Mouse (Mus musculus) heart, postnatal 25 days (tissue): ENCODE data around the gene Masp1. TPM values are rescaled to one million over a fixed set of nuclear protein-coding genes. Genes with fewer than 3 reads are reported as not detected.

Experiments
- DNase-seq: peaks from one replicate; pipeline ENCODE4 v3.0.0; 2022; ENCODE audit warnings: low spot score
- intact Hi-C: fragments of 180-260 bp; cut with DNase I; formaldehyde crosslinking; loops from one replicate; pipeline ENCODE4 v1.15.1; 2025
- total RNA-seq, 2 experiments: library from RNA; stranded (reverse); gene quantifications; 2 replicates each; pipeline ENCODE4 v1.2.3; 2021

The Masp1 gene
- total RNA-seq, 2 experiments from 2014 or later = 17.5 to 22.0 TPM

GRCm38 (mm10) chr16:23516606-23517005, 4.0 kb downstream of the Masp1 start:
- intact Hi-C loops = no loop called here

GRCm38 (mm10) chr16:23515766-23516165, 4.8 kb downstream of the Masp1 start:
- no peak for DNase-seq
- intact Hi-C loops = no loop called here

More at GRCm38 (mm10) chr16:23516606-23517005, 4.0 kb downstream of the Masp1 start:
- no peak for DNase-seq

GRCm38 (mm10) chr16:23513401-23513800, 7.2 kb downstream of the Masp1 start:
- intact Hi-C loops = no loop called here
- DNase-seq = no peak

DNA sequence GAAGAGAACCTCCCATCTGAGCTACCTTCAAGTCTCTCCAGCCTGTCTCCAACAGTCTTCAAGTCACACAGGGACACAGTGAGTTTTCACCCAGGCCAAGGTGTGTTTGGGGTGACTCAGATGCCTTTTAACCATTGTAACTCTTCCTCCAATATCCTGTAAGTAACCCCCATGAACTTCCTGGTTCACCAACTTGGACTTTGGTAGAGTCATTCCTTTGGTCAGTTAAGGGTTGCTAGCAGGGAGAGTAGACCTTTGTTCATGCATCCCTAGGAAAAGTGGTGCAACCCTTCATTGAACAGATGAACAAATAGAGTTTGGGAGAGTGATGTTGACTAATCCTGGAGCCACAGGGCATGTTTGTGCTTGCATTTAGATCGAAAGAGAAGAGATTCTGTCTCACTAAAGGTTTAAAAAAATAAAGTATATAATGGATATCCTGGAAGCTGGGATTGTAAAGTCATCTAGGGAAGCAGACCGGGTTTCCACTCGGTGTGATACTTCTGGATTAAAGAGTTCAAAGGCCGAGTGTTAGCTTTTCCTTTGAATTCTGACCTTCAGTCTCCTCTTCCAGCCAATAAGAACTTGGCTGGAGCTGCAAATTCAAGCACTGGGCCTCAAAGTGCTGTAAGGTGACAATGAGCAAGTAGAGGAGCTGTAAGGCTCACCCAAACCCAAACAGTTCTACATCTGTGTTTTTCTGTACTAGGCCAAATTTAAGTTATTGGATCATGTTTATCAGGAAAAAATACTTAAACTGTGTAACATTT, 9.3 kb downstream of the Masp1 start:
- no peak for DNase-seq
- intact Hi-C loops = no loop called here

DNA sequence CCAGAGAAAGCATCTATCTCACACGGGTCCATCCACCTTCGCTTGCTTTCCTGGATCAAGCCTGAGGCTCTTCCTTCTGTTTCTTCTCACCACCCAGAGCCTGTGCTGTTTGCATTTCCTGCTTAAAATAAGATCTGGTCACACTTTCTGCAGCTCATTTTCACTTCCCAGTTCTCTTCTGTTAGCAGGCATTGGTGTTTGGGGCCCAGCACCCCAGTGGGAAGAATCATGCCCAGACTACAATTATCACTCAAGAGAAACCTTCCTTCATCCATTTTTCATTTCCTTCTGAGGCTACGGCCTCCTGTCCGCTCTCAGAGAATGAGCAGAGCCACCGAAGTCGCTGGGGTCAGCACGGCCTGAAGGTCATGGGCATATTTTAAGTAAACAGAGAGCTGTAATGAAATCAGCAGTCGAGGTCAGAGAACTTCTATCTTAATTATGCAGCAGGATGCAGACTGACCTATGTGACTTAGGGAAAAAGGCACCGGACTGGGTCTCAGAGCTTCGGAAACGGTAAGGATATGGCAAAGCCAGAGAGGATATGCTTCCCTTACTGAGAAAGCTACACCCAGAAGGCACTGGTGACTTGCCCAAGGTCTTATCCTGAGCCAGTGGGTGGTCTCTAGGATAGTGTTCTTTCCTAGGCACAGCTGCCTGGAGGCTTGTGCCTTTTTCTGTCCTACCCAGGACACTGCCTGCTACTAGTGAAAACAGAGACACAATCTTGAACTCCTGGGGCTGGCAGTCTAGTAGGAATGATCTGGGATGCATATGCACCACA, 14.5 kb downstream of the Masp1 start:
- intact Hi-C loops = no loop called here
- DNase-seq = no peak

GRCm38 (mm10) chr16:23504320-23504744, 16.3 kb downstream of the Masp1 start:
- no peak for DNase-seq
- intact Hi-C loops = no loop called here

DNA sequence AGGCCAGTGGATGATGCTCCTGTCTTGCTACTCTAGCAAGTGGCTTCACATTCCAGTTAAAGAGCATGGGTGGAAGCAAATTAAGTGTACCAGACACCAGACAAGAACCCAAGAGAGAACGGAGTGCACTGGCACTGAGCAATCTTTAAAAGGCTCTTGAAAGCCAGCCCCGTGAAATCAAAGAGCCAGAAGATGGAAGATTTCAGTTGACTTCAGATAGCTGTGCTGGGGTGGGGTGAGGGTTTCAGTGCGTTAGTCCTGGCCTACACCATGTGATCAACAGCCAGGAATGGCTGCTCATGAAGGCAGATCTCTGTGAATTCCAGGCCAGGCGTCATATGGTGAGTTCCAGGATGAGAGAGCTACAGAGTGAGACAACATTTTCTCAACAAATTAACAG, 17.3 kb downstream of the Masp1 start:
- DNase-seq = no peak
- intact Hi-C loops = no loop called here

DNA sequence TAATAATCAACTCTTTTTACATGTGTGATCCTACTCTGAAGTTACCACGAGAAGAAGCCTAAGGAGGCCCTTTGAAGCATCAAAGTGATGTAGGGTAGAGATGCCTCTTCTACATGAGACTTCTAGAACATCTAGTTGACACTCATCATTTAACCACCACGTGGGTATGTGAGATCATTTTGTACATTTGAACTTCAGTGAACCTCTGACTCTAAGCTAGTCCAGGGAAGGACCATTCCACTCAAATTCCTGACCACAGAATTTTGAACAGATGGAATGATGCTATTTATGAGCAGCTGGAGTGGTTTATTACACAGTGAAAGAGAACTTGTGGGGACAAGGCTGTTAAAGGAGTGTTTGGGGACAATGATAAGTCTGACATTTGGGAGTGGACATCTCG, 18.1 kb downstream of the Masp1 start:
- intact Hi-C loops = no loop called here
- DNase-seq = no peak

- DNase-seq = no peak
- intact Hi-C loops = no loop called here
These were observed 19.3 kb downstream of the Masp1 start for GRCm38 (mm10) chr16:23501288-23501687.

DNA sequence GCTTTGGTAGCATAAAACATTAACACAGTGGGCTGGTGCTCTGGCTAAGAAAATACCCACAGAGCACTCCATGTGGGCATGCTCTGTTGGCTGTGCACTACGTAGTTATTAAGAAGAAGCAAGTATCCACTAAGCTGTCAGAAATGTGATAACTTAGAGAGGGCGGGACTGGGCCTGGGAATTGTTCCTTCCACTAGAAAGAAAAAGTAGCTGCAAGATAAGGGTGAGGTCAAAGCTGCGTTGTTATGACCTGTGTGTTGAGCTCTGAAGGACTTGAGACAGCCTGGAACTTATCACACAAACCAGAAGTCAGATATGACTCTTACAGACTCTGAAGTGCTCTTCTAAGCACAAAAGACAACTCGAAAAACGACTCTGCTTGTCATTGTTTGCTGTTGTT, 20.1 kb downstream of the Masp1 start:
- no peak for DNase-seq
- intact Hi-C loops = no loop called here

DNA sequence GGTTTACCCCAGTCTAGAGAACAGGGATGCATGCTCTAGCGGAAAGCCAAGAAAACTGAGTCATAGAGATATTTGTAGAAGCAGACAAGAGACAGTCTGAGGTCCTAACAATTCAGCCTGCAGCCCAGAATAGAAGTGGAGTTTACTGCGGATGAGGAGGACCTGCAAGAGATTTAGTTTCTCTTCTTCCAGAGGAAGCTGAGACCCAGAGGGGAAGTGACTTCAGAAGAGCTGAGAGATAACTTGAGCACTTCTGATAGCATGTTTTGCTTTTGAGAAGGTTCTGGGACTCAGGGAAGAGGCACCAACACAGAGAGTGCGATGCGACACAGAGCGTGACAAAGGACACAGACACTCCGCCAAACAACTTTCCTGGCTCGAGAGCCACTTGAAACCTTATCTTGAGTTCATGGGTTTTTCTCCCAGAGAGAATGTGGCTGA, 21.9 kb downstream of the Masp1 start:
- no peak for DNase-seq
- intact Hi-C loops = no loop called here

- DNase-seq = no peak
- intact Hi-C loops = no loop called here
These were observed 22.7 kb downstream of the Masp1 start for GRCm38 (mm10) chr16:23497881-23498280.

DNA sequence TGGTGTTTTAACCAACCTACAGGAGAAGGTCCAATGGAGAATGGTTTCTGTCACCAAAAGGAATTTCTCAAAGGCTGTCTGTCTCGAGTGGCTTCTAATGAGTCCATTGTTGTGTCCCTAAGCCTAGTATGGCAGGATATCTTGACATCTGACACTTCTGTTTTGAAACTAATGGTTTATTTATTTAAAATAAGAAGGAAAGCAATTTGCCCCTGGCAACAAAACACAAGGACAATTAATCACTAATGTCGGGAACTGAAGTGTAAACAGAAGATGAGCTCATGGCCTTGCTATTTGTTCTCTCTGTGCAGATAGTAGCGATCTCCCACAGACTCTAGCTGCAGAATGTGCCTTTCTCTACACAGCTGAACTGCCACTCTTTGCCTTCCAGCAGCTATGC, 23.2 kb downstream of the Masp1 start:
- intact Hi-C loops = no loop called here
- DNase-seq = no peak

- DNase-seq = no peak
- intact Hi-C loops = no loop called here
These were observed 24.2 kb downstream of the Masp1 start for GRCm38 (mm10) chr16:23496245-23496924.

DNA sequence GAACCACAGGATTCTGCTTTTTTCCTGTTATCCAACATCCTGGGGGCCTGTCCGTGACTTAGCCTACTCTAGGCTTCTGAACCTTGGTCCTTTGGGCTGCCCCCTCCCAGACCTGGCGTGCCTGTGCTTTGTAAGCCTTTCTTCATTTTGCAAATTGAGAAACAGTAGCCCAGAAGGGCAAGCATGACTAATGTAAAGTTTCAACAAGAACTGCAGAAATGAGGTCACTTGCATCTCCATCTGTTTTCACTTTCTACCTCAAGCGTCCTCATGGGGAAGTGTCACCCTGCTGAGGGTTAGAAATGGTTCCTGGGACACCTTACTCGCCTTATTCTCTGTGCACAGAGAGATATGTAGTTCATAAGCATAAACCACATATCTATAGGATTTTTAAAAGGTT, 27.8 kb downstream of the Masp1 start:
- DNase-seq = no peak
- intact Hi-C loops = no loop called here

GRCm38 (mm10) chr16:23483292-23483691, 37.3 kb downstream of the Masp1 start:
- intact Hi-C loops = no loop called here
- no peak for DNase-seq

GRCm38 (mm10) chr16:23482846-23483245, 37.8 kb downstream of the Masp1 start:
- no peak for DNase-seq
- intact Hi-C loops = no loop called here

GRCm38 (mm10) chr16:23482218-23482617, 38.4 kb downstream of the Masp1 start:
- intact Hi-C loops = no loop called here
- DNase-seq = no peak

GRCm38 (mm10) chr16:23479872-23480603, 40.6 kb downstream of the Masp1 start:
- DNase-seq = no peak
- intact Hi-C loops = no loop called here

DNA sequence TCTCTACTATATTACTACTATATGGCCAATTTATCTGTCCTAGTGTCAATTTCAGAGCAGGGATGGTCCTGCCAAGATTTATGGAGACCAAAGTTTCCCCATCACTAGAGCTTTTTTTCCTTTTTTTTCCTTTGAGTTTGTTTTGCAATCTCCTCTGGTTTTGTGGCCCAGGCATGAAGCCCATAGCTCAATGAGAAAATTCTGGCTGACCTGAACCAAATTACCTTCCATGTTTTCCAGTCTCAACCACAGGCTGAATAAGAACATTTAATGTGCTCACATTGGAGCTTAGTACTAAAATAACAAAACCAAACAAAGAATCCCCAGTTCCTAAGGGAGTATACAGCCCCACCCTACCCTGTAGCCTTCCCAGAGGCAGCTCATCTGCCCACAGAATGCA, 44.0 kb downstream of the Masp1 start:
- intact Hi-C loops = no loop called here
- no peak for DNase-seq
